Mouse (Mus musculus) myocyte (in vitro differentiated cells): ENCODE measurements around the gene Tnik.

ENCODE experiments used
- CEBPB ChIP-seq: IDR thresholded peaks from 2 replicates; pipeline ENCODE4 v1.6.1; 2011; ENCODE audit warnings: mild to moderate bottlenecking, moderate library complexity; ENCODE audit not compliant: poor library complexity, insufficient read depth, severe bottlenecking
- E2F4 ChIP-seq: IDR thresholded peaks from one replicate; pipeline ENCODE4 v1.6.1; 2011; ENCODE audit warnings: mild to moderate bottlenecking, control low read depth, moderate library complexity; ENCODE audit not compliant: insufficient read depth
- MAX ChIP-seq: IDR thresholded peaks from one replicate; pipeline ENCODE4 v1.6.1; 2011; ENCODE audit warnings: low read depth, mild to moderate bottlenecking, control low read depth
- MYOD1 ChIP-seq, 3 experiments: IDR thresholded peaks; one replicate each; pipeline ENCODE4 v1.6.1; 2011; ENCODE audit warnings: control low read depth in 2 of 3, low read depth in 2 of 3, mild to moderate bottlenecking in 2 of 3, moderate library complexity in 1 of 3; ENCODE audit not compliant: insufficient read length in 2 of 3, control insufficient read depth in 1 of 3
- MYOG ChIP-seq, 3 experiments: IDR thresholded peaks; one replicate each; pipeline ENCODE4 v1.6.1; 2011; ENCODE audit warnings: control low read depth in 2 of 3, low read depth in 2 of 3, mild to moderate bottlenecking in 2 of 3; ENCODE audit not compliant: insufficient read length in 2 of 3, control insufficient read depth in 1 of 3, insufficient read depth in 1 of 3
- POLR2A ChIP-seq: IDR thresholded peaks from one replicate; pipeline ENCODE4 v1.6.1; 2011; ENCODE audit warnings: low read depth, mild to moderate bottlenecking, control low read depth, moderate library complexity; ENCODE audit not compliant: insufficient read length
- POLR2AphosphoS2 ChIP-seq: IDR thresholded peaks from one replicate; pipeline ENCODE4 v1.6.1; 2011; ENCODE audit warnings: low read depth, control low read depth; ENCODE audit not compliant: insufficient read length
- REST ChIP-seq: IDR thresholded peaks from one replicate; pipeline ENCODE4 v1.6.1; 2011; ENCODE audit warnings: mild to moderate bottlenecking, control low read depth, moderate library complexity; ENCODE audit not compliant: insufficient read depth, insufficient read length
- SRF ChIP-seq: IDR thresholded peaks from one replicate; pipeline ENCODE4 v1.6.1; 2011; ENCODE audit warnings: low read depth; ENCODE audit not compliant: control insufficient read depth, insufficient read length
- TCF12 ChIP-seq: IDR thresholded peaks from one replicate; pipeline ENCODE4 v1.6.1; 2011; ENCODE audit warnings: mild to moderate bottlenecking, control low read depth; ENCODE audit not compliant: poor library complexity, insufficient read depth, severe bottlenecking
- TCF3 ChIP-seq: IDR thresholded peaks from one replicate; pipeline ENCODE4 v1.6.1; 2011; ENCODE audit warnings: low read depth, control low read depth; ENCODE audit not compliant: insufficient read length
- USF1 ChIP-seq: IDR thresholded peaks from one replicate; pipeline ENCODE4 v1.6.1; 2011; ENCODE audit warnings: low read depth, mild to moderate bottlenecking, control low read depth, moderate library complexity

GRCm38 (mm10) chr3:28562612-28563332 lies 299.8 kb downstream of the Tnik start:
- TF ChIP-seq MYOD1 (IDR thresholded peaks at IDR 0.05; ENCODE audit: control insufficient read depth in 1 of 3, insufficient read length in 2 of 3, low read depth in 2 of 3) = no peak
- no peak for TF ChIP-seq CEBPB
- TF ChIP-seq MAX = no peak
- no peak for TF ChIP-seq TCF12
- no peak for TF ChIP-seq POLR2A
- no peak for TF ChIP-seq MYOG (IDR thresholded peaks at IDR 0.05; ENCODE audit: control insufficient read depth in 1 of 3, insufficient read depth in 1 of 3, insufficient read length in 2 of 3, low read depth in 2 of 3)
- no peak for TF ChIP-seq E2F4
- no peak for TF ChIP-seq USF1
- no peak for TF ChIP-seq SRF
- TF ChIP-seq TCF3 = no peak
- no peak for TF ChIP-seq POLR2AphosphoS2
- TF ChIP-seq REST = no peak
